Mouse (Mus musculus): ENCODE measurements around the gene Cdc20b. TPM values are rescaled to one million over a fixed set of nuclear protein-coding genes. Genes with fewer than 3 reads are reported as not detected.

Cdc20b gene
- polyA plus RNA-seq (2015; fragmentation: Nextera tagmentation; extraction: Ambion mirVana): 0.14 TPM in 1 of 2 replicates, not detected in the other

DNA sequence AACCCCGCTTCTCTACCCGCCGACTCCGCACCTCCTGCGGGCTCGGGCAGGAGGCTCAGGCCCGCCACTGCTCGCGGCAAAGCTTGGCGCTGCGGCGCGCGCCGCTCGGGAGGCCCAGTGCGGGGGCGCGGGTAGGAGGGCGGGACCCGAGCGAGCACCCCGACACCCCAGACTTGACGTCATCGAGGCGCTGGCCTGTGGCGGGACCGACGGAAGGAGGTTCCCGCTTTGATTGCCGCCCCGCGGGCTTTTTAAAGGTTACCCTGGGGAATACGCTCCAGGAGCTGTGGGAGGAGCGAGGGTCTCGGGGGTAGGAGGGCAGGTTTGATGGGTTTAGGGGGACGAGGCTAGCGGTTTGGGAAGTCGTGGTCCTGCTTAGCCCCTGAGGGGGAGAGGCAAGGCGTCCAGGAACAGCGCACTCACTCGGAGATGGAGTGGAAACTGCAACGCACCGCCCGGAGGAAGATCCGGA, at the start of gene Cdc20b:
Gene Cdc20b (plus strand): TSS at position 162 of the 472 bp plus-strand sequence.
- Histone ChIP-seq H3K36me3 (no peaks in the 10 kb centered on the region), H3K9ac (peak within 1 kb of the TSS; percentile 65), H3K27me3 (peaks cover 50% of the 10 kb centered on the region), H3K4me2 (peak within 1 kb of the TSS; percentile 98), H3K9me3 (no peaks in the 10 kb centered on the region), H3K4me3 (peak within 1 kb of the TSS; percentile 56), H3K4me1 (peaks cover 22% of the 10 kb centered on the region), H3K27ac (no peak within 1 kb of the TSS)
- WGBS: under 1% methylated on average over 46 of the region's 46 CpGs
- no peak for ATAC-seq (ENCODE audit: insufficient number of reproducible peaks, insufficient read depth, low FRiP score, low TSS enrichment, low read depth)

DNA sequence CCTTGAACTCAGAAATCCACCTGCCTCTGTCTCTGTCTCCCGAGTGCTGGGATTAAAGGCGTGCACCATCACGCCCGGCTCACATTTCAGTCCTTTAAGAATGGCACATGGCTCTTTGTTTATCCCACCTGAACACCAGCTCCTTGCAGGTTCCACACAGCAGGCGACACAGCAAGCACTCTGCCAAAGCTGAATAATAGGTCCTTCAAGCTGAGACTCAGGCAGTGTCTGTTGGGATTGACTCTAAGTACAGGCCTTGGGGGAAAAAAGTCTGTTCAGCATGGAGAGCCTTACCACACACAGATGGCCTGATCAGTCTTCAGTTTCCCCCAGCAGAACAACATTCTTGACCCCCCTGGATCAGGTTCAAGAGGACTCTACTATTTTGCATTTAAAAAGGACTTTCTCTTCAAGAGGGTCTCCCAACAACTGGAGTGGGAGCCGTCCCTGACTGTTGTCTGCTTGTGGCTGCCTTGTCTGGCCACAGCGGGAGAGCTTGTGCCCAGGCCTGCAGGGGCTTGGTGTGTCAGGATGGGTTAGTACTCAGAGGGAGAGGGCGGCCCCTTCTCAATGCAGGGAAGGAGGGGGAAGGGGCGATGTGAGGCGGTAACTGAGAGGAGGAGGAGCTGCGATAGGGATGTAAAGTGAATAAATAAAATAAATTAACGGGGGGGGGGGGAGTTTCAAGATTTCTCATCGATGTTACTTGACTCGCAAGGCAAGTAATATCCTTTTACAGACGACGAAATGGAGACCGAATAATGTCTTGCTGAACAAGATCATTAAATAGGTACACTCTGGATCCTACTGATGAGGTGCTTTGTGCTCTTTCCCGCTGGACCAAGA, 49.1 kb upstream of the Cdc20b start:
- no peak for ATAC-seq (ENCODE audit: insufficient number of reproducible peaks, insufficient read depth, low FRiP score, low TSS enrichment, low read depth)
- Histone ChIP-seq H3K9ac (no peak overlapping the region), H3K4me1 (peaks cover 37% of the 10 kb centered on the region), H3K9me3 (no peaks in the 10 kb centered on the region), H3K27me3 (peaks cover 74% of the 10 kb centered on the region), H3K36me3 (no peaks in the 10 kb centered on the region), H3K4me2 (peak overlapping the region; percentile 99; the same call in 1 of the 2 replicates), H3K27ac (no peak overlapping the region), H3K4me3 (peak overlapping the region; percentile 56; the same call in 1 of the 2 replicates)
- WGBS: 4% methylated on average over 18 of the region's 18 CpGs

DNA sequence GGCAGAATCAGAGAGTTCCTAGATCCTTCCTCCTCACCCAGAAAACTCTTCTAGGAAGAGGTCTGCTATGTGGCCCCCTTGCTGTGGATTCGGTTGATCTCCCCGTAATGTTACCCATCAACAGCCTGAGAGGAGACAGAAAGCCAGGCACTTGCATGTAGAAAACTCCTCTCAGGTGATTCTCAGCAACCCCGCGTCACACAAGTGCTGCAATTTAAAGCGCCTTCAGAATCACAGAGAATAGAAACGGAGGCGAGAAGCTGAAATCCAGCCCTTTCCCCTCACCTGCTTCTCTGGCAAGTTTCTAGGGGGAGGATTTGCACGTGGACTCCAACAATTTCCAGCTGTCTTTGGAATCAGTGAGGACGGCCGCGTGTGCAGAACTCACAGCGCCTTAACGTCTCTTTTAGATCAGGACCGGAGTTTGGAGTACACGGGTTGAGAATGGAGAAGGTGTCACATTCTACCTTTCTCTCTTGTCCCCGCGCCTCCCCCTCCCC, 48.4 kb upstream of the Cdc20b start:
- WGBS: 0% methylated on average over 17 of the region's 17 CpGs
- no peaks in the 10 kb centered on the region for H3K36me3 ChIP-seq
- no peak overlapping the region for H3K9ac ChIP-seq
- peaks cover 37% of the 10 kb centered on the region for H3K4me1 ChIP-seq
- no peak overlapping the region for H3K27ac ChIP-seq
- no peak for ATAC-seq (ENCODE audit: insufficient number of reproducible peaks, insufficient read depth, low FRiP score, low TSS enrichment, low read depth)
- peak overlapping the region; percentile 56 for H3K4me3 ChIP-seq
- H3K27me3 ChIP-seq: peaks cover 81% of the 10 kb centered on the region
- H3K9me3 ChIP-seq: no peaks in the 10 kb centered on the region
- peak overlapping the region; percentile 99 for H3K4me2 ChIP-seq

DNA sequence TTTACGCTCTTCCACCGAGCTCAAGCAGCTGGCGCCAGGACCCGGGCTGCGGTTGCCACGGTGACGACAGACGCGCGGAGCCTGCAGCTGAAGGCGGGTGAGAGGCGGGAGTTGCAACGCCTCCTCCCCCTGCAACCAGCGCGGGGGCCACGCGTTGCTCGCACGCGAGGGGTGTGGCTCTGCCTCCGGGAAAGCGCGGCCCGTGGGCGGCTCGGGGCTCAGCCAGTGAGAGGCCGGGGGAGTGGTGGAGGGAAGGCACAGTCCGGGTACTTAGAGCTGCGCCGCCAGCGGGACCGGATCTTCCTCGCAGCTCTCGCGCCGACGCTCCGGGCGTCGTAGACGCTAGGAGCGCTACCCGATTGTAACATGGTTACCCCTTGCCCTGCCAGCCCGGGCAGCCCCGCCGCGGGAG, 47.4 kb upstream of the Cdc20b start, which contains the start of gene Ccno:
Gene Ccno (plus strand): TSS at position 271 of the 412 bp plus-strand sequence.
- Histone ChIP-seq H3K9me3 (no peaks in the 10 kb centered on the region), H3K4me1 (peaks cover 37% of the 10 kb centered on the region), H3K4me3 (peak within 1 kb of the TSS; percentile 56), H3K36me3 (no peaks in the 10 kb centered on the region), H3K27me3 (peaks cover 83% of the 10 kb centered on the region), H3K9ac (peak within 1 kb of the TSS; percentile 66), H3K4me2 (peak within 1 kb of the TSS; percentile 99), H3K27ac (no peak within 1 kb of the TSS)
- ATAC-seq (ENCODE audit: insufficient number of reproducible peaks, insufficient read depth, low FRiP score, low TSS enrichment, low read depth): peak; percentile 94
- WGBS: under 1% methylated on average over 37 of the region's 47 CpGs

DNA sequence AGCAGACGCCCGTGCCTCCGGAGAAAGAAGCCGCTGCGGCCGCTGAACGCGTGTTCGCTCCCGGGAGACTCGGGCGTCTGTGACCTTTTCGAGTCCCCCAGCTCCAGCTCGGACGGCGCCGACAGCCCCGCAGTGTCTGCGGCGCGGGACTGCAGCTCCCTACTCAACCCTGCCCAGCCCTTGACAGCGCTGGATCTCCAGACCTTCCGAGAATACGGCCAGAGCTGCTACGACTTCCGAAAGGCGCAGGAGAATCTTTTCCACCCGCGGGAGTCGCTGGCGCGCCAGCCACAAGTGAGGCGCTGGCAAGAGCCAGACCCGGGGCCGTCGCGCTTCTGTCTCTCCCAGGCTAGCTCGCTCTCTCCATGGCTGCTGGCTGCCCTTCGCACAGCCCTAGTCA, 46.9 kb upstream of the Cdc20b start:
- no peak for ATAC-seq (ENCODE audit: insufficient number of reproducible peaks, insufficient read depth, low FRiP score, low TSS enrichment, low read depth)
- under 1% methylated on average over 39 of the region's 39 CpGs for WGBS
- no peak overlapping the region for H3K27ac ChIP-seq

DNA sequence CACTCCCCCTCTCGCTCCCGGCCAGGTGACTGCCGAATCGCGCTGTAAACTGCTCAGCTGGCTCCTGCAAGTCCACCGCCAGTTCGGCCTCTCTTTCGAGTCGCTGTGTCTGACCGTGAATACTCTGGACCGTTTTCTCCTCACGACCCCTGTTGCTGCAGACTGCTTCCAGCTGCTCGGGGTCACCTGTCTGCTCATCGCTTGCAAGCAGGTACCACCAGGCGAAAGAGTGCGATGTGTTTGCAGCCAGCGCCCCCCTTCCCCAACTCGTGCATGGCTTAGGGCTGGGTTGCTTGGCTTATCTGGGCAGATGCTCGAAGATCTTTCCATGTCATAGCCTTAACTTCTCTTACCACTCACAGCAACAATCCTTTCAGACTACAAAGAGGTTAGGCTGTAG, 46.0 kb upstream of the Cdc20b start:
- no peak for ATAC-seq (ENCODE audit: insufficient number of reproducible peaks, insufficient read depth, low FRiP score, low TSS enrichment, low read depth)
- peak overlapping the region; percentile 56 for H3K4me3 ChIP-seq
- H3K9ac ChIP-seq: 0 out of 2 replicates have a peak overlapping the region, but pooled peaks have one; percentile 40
- H3K4me1 ChIP-seq: peaks cover 46% of the 10 kb centered on the region
- no peaks in the 10 kb centered on the region for H3K36me3 ChIP-seq
- peak overlapping the region; percentile 99 for H3K4me2 ChIP-seq
- under 1% methylated on average over 19 of the region's 19 CpGs for WGBS
- peaks cover 88% of the 10 kb centered on the region for H3K27me3 ChIP-seq
- no peaks in the 10 kb centered on the region for H3K9me3 ChIP-seq
- no peak overlapping the region for H3K27ac ChIP-seq

More for the DNA sequence above, 46.9 kb upstream of the Cdc20b start:
- Histone ChIP-seq H3K36me3 (no peaks in the 10 kb centered on the region), H3K4me3 (peak overlapping the region; percentile 56), H3K27me3 (peaks cover 85% of the 10 kb centered on the region), H3K4me1 (peaks cover 37% of the 10 kb centered on the region), H3K9me3 (no peaks in the 10 kb centered on the region), H3K9ac (peak overlapping the region; percentile 66), H3K4me2 (peak overlapping the region; percentile 99)

DNA sequence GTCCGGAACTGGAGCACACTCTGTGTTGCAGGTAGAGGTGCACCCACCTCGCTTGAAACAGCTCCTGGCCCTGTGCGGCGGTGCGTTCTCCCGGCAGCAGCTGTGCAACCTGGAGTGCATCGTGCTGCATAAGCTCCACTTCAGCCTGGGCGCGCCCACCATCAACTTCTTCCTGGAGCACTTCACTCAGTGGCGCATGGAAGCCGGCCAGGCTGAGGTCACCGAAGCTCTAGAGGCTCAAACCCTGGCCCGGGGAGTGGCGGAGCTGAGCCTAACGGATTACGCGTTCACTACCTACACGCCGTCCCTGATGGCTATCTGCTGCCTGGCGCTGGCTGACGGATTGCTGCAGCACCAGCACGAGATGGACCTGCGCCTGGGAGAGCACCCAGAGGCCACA, 45.4 kb upstream of the Cdc20b start:
- peaks cover 88% of the 10 kb centered on the region for H3K27me3 ChIP-seq
- H3K9me3 ChIP-seq: no peaks in the 10 kb centered on the region
- no peak for ATAC-seq (ENCODE audit: insufficient number of reproducible peaks, insufficient read depth, low FRiP score, low TSS enrichment, low read depth)
- peaks cover 52% of the 10 kb centered on the region for H3K4me1 ChIP-seq
- H3K27ac ChIP-seq: no peak overlapping the region
- peak overlapping the region; percentile 23 for H3K4me3 ChIP-seq
- 0 out of 2 replicates have a peak overlapping the region, but pooled peaks have one; percentile 21 for H3K9ac ChIP-seq
- H3K36me3 ChIP-seq: no peaks in the 10 kb centered on the region
- peak overlapping the region; percentile 99 for H3K4me2 ChIP-seq
- WGBS: under 1% methylated on average over 23 of the region's 23 CpGs

DNA sequence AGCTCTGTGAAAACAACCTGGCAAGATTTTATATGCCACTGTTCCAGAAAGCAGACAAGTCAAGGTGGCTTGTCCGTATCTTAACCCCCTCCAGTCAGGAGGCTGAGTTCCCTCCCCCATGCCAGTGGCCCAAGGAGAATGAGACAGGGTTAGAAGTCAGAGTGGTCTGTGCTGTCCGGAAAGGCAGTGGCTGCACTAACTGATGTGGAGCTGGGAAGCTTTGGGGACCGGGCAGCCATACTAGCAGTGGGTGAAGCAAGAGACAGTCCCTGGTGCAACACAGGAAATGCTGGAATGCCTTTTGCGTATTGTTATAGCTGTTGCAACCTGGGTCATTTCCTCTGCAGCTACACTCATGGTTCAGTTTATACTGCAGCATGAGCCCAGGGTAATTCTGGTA, 44.6 kb upstream of the Cdc20b start:
- Histone ChIP-seq H3K4me2 (no peak overlapping the region), H3K9me3 (no peaks in the 10 kb centered on the region), H3K27me3 (peaks cover 94% of the 10 kb centered on the region), H3K4me1 (peaks cover 52% of the 10 kb centered on the region), H3K4me3 (no peak overlapping the region), H3K27ac (no peak overlapping the region), H3K9ac (no peak overlapping the region), H3K36me3 (no peaks in the 10 kb centered on the region)
- 9% methylated on average over 4 of the region's 4 CpGs for WGBS
- ATAC-seq (ENCODE audit: insufficient number of reproducible peaks, insufficient read depth, low FRiP score, low TSS enrichment, low read depth): no peak

DNA sequence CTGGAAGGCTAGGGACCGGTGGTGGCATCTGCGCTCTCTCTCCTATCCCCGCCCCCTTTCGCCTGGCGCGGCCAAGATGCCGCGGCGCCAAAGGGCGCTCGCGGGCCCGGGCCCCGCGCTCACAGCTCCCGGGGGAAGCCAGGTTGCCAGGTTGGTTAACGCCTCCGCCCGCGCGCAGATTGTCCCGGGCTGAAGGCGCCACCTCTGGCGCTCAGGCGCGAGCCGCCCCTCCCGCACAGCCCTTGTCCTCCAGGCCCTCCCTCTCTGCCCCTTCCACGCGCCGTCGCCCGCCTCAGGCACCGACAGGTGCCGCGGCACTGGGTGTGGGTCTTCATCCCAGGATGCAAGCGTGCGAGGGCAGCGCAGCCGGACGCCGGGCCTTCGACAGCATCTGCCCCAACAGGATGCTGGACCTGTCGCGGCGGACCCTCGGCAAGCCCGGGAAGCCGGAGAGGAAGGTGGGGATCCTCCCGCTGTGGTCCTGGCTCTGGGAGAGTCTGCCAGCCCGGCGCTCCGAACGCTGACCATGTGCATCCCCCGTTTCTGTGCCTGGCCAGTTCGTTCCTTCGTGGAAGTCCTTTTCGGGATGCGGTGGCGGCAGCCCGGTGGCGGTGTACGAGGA, 41.3 kb upstream of the Cdc20b start, which contains the start of gene Mcidas:
Gene Mcidas (plus strand): TSS at position 315 of the 622 bp plus-strand sequence.
- Histone ChIP-seq H3K36me3 (no peaks in the 10 kb centered on the region), H3K27me3 (peaks cover 95% of the 10 kb centered on the region), H3K4me2 (peak within 1 kb of the TSS; percentile 73), H3K9ac (peak within 1 kb of the TSS; percentile 58), H3K4me3 (peak within 1 kb of the TSS; percentile 44), H3K27ac (no peak within 1 kb of the TSS), H3K4me1 (peaks cover 33% of the 10 kb centered on the region), H3K9me3 (no peaks in the 10 kb centered on the region)
- no peak for ATAC-seq (ENCODE audit: insufficient number of reproducible peaks, insufficient read depth, low FRiP score, low TSS enrichment, low read depth)
- WGBS: under 1% methylated on average over 63 of the region's 63 CpGs

DNA sequence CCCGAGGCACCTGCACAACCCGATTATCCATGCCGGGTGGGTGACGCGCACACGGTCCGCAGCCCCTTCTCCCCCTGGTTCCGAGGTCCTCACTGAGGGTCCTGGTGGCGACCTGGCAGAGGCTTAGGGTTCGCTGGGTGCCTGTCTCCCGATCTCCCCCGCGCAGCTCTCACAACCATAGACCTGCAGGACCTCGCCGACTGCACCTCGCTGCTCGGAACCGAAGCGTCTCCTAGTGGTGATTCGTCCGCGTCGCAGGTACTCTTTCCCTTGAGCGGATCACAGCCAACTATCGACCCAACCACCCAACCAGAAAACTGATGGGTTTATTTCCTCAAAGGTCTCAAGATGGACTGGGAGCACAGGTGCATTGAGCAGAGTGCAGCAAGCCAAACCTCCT, 40.7 kb upstream of the Cdc20b start:
- peaks cover 95% of the 10 kb centered on the region for H3K27me3 ChIP-seq
- peak overlapping the region; percentile 58 for H3K9ac ChIP-seq
- no peaks in the 10 kb centered on the region for H3K9me3 ChIP-seq
- WGBS: under 1% methylated on average over 25 of the region's 25 CpGs
- peak overlapping the region; percentile 73 for H3K4me2 ChIP-seq
- no peak overlapping the region for H3K27ac ChIP-seq
- no peak for ATAC-seq (ENCODE audit: insufficient number of reproducible peaks, insufficient read depth, low FRiP score, low TSS enrichment, low read depth)
- peak overlapping the region; percentile 44 for H3K4me3 ChIP-seq
- H3K36me3 ChIP-seq: no peaks in the 10 kb centered on the region
- H3K4me1 ChIP-seq: peaks cover 33% of the 10 kb centered on the region

DNA sequence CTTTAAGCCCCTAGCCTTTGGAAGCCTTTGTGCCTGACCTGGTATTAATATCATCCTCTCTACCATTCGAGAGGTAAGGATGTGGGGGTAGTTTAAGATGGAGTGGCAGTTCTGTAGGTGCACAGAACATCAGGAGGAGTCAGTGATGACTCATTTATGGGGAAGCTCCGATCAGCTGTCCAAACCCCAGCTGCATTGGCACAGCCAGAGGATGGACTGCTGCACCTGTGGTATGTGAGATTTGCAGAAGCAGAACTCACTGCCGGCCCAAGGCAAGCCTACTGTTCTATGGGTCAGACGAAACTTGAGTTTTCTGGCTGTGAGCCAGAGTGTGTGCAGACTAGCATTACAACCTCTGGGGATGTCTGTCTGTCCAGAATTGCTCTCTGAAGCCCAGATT, 38.5 kb upstream of the Cdc20b start:
- H3K27me3 ChIP-seq: peaks cover 92% of the 10 kb centered on the region
- no peak for ATAC-seq (ENCODE audit: insufficient number of reproducible peaks, insufficient read depth, low FRiP score, low TSS enrichment, low read depth)
- H3K9me3 ChIP-seq: no peaks in the 10 kb centered on the region
- peaks cover 30% of the 10 kb centered on the region for H3K4me1 ChIP-seq
- no peak overlapping the region for H3K4me2 ChIP-seq
- no peak overlapping the region for H3K9ac ChIP-seq
- H3K36me3 ChIP-seq: no peaks in the 10 kb centered on the region
- no peak overlapping the region for H3K4me3 ChIP-seq
- 49% methylated on average over 4 of the region's 4 CpGs for WGBS
- H3K27ac ChIP-seq: no peak overlapping the region
